Mouse (Mus musculus) left cerebral cortex, postnatal 14 days (tissue): ENCODE results near the gene Man2a1. TPM values are rescaled to one million over a fixed set of nuclear protein-coding genes. Genes with fewer than 3 reads are reported as not detected.
A peak's percentile ranks its signal among the peaks of the same experiment; 100 is the strongest.

Source experiments
- DNase-seq, 2 experiments: peaks; one replicate each; pipeline ENCODE4 v3.0.0; 2021 to 2022; ENCODE audit warnings: low spot score in 2 of 2, mixed read lengths in 1 of 2
- intact Hi-C: fragments of 180-260 bp; cut with DNase I; formaldehyde crosslinking; loops from one replicate; pipeline ENCODE4 v1.15.1; 2025
- total RNA-seq, 2 experiments: library from RNA; stranded (reverse); gene quantifications; 2 replicates each; pipeline ENCODE4 v1.2.3; 2021

The Man2a1 gene
- total RNA-seq, 2 experiments from 2014 or later = 20.0 to 24.4 TPM

DNA sequence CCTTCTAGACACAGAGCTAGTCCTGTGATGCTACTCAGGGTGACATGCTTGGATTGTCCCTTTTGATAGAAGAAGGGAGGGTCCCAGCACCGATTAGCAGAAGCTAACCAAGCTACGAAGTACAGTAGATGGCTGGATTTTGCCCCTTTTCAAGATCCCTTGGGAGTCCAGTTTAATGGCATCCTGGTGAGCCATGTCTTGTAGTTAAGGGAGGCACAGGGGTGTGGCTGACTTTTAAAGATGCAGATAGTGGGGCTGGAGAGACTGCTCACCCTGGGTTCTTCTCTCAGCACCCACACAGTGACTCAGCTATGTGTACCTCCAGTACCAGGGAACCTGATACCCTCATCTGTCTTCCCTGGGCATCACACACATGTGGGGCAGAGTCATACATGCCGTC lies 20.1 kb downstream of the Man2a1 start:
- DNase-seq = no peak
- intact Hi-C loops = no loop called here

DNA sequence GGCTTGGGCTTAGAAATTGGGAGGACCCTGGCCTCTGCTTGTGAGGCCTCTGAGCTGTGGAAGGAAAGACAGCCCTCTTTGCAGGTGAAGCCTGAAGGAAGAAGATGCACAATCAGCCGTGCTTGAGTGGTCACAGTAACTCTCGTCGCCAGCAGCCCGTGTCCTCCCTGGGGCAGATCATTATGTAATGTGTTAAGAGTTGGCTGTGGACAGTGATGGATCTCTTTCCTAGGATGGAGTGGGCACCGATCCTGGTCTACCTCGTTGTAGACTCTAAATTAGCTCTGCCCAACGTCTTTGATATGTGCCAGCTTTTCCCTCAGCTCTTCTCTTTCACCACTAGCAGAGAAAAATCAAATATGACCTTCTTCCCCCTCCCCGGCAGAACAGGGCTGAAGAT lies 20.7 kb downstream of the Man2a1 start:
- no peak for DNase-seq
- intact Hi-C loops = no loop called here

DNA sequence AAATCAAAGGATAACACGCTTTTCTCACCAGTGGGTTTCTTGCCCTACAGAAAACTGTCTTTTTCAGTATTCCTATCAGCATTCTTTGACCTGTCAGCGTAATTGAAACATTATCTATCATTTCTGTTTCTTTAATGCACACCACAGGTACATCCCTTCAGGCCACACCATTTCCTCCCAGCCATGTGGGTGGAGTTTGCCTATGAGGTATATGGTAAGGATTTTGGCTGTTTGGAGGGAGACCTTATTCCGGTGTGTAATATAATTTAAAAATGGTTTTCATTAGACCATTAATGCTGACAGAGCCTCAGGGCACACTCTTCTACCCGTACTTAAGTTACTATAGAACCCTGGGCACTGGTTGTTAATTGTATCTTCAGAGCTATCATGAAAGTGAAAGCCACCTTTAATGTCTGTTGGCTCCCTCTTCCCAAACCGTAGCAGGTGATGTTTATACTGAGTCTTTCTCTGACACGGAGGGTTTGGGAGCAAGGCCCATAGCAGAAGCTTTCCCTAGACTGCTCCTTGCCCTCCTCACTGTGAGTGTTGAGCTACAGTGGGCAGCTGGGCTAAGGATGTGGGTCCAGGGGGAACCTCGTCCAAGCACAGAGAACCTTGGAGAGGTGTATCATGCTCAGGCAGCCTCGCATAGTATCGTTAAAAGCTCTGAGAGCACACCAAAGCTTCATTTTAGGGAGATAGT lies 21.3 kb downstream of the Man2a1 start:
- intact Hi-C loops = no loop called here
- DNase-seq = no peak

DNA sequence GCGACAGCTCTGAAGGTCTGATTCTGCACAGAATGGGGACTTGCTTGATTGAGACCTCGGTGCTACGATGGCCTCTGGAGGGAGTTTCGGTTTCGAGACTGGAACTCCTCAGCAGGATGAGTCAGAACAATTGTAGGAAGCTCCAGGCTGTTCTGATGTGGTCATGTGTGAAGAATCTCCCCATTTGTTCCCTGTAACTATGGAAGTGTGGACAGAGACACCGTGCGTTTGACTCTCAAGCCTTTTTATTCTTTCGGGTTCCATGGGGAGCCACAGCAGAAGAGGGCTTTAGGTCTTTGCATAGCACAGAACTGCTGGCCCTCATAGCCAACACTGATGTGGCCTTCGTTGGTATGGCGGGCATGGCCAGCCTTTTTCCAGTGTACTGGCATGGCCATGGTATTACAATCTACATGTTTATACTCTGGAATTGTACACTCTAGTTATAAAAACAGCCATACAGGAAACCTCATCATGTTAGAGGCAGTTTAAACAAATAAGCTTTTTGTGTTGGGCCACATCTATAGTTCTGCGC lies 21.9 kb downstream of the Man2a1 start:
- intact Hi-C loops = no loop called here
- no peak for DNase-seq

DNA sequence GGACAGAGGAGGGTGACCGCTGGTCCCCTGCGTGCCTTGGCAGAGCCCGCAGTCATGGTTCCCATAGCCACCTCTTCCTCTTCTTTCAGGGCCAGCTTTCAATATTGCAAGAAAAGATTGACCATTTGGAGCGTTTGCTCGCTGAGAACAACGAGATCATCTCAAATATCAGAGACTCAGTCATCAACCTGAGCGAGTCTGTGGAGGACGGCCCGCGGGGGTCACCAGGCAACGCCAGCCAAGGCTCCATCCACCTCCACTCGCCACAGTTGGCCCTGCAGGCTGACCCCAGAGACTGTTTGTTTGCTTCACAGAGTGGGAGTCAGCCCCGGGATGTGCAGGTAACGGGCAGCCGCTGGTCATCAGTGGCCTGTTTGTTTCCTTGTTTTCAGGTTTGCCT lies 23.9 kb downstream of the Man2a1 start:
- intact Hi-C loops = no loop called here
- no peak for DNase-seq

DNA sequence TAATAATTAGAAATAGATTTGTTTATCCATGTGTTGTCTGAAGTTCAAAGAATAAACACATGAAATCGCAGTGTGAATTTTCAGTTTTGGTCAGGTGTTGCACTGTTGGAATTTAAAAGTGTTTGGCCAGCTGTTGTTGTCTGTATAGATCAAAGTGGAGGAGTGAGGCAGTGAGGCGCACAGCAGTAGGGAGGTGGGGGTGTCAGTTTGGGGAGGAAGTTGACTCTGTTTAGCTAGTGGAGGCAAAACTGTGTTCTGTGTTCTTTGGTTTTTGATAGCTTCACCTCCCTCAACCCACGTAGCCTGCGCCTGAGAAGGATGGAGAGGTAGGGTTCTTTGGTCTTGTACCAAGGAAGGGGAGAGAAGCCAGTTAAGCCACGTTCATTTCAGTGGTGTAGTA lies 28.3 kb downstream of the Man2a1 start:
- no peak for DNase-seq
- intact Hi-C loops = no loop called here

DNA sequence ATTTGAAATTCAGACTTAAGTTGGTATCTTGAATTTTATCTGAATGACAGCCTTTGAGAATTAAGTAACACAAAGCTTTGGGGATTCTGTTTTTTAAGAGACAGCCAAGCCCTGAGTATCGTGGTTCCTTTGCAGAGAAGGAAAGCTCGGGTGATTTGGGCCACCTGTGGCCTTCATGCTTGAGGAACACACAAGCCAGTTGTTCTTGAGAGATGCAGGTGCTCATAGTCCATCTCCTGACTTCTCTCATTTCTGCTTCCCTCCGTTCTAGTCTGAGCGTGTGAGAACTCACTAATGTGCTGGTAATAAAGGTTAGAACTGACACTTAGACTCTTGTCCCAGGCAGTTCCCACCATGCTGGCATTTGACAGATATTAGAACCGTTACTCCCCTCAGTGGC lies 28.9 kb downstream of the Man2a1 start:
- DNase-seq = no peak
- intact Hi-C loops = no loop called here

DNA sequence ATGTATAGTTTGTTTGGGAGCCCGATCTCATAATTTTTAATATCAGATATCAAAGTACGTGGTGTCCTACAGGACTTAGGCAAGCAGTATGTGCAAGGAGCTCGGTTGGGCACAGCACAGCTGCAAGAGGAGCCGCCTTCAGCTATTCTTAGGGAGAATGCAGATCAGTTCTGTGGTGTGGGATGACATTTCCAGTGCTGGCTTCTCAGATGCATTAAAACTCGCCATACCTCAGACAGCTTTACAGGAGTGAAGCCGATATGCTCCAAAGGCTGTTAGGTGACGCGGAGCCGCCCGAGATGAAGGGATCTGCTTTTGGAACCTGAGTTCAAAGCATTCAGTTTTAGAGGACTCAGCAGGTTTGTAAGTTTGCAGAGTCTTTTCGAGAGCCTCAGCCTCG lies 30.0 kb downstream of the Man2a1 start:
- intact Hi-C loops = no loop called here
- no peak for DNase-seq

DNA sequence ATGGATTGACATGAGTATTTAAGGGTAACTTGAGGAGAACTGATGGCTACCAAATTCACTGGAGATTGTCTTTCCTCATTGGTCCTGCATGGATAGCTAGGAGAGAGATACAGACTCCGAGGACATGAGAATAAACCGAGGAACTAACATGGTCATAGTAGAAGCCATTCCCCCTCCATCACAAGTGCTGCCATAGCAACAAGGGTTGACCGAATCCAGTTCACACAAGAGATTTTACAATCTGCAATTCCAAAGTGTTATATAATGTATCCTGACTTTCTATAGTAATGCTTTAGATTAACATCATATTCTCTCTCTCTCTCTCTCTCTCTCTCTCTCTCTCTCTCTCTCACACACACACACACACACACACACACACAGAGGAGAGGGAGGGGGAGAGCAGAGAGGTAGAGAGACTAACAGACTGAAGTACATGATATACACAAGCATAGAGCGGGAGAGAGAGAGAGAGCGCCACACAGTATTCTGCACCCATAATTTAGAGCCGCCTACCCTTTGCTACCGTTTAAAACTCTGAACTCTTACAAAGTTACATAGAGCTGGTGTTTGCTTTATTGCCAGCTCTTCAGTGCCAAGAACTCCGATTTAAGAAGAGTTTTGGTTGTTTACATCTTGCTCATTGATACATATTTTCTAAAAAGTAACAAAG lies 37.5 kb downstream of the Man2a1 start:
- intact Hi-C loops = no loop called here
- no peak for DNase-seq

DNA sequence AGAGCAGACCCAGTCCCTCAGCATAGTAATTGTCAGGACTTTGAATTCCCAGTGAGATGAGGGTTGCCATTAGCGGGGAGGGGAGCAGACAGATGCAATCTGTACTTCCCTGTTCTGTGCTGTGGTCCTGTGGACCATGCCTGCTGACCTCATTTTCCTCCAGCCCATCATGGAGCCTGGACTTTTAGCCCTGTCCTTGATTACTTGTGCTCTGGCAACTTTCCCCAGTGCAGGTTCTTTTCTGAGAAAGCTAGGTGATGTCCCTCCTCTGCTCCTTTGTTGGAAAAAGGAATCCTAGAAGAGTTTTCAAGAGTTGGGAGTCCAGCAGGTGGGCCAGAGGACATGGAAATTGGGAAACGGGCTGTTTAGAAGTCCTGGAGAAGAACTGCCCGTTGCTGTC lies 40.8 kb downstream of the Man2a1 start:
- DNase-seq = no peak
- intact Hi-C loops = no loop called here

DNA sequence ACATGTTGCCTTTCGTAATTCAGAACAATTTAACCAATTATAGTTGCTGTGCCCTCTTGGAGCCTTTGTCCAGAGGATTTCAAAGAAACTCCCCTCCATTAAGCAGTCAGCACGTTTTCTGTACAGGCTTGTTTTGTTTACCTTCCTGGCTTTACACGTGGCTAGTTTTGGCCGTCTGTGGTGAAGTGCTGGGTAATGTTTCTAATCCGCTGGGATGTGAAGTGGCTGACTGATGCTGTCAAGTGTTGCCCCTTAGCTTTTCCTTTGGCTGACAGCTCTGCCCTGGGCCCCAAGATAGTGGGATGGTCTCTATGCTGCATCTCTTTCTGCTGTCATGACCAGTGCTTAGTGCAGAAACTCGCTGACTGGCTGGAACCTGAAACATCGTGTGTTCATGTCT lies 43.1 kb downstream of the Man2a1 start:
- DNase-seq = no peak
- intact Hi-C loops = no loop called here

DNA sequence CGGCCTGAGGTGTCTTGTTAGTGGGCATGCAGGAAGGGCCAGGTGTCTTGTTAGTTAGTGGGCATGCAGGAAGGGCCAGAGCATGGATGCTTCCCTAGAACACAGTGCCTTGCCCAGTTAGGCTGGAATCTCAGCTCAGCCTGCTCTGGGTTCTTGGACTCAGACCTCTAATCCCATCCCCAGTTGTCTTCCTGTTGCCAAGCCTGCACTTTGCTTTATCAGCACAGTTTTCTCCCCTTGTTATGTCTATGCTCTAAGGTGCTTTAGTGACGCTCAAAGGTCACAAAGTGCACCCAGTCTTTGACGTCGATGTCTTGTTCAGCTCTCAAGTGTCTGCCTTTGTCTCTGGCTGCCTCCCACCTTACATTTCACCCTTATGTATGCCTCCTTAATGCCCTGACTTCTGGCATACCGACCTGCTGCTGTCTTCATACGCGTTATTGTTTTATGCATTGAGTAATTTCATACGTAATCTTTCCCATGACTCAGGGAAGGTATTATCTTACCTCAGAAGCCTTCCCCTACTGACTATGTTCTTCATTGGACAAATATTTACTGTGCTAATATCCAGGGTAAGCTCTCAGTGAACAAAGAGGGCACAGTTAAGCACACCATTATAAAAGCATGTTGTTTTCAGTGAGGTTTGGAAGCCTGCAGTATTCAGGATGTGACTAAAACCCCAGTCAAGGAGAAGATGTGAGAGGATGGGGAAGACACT lies 44.5 kb downstream of the Man2a1 start:
- DNase-seq = no peak
- intact Hi-C loops = no loop called here

DNA sequence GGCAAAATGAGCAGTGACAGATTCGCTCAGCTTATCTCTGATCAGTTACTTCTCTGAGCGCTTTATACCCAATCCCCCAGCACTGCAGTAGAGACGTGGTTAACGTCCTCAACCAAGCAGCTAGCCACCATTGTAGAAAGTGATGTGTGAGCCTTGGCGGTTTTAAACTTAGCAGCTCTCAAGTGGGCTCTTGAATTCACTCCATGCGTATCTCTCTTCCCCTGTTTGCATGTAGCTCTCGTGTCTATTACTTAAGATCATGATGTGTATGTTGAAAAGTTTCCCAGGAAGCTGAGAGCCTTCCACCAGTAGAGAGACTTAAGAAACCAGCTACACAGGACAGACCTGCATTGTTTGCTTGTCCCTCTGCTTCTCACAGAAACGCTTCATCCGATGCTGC lies 46.9 kb downstream of the Man2a1 start:
- intact Hi-C loops = no loop called here

DNA sequence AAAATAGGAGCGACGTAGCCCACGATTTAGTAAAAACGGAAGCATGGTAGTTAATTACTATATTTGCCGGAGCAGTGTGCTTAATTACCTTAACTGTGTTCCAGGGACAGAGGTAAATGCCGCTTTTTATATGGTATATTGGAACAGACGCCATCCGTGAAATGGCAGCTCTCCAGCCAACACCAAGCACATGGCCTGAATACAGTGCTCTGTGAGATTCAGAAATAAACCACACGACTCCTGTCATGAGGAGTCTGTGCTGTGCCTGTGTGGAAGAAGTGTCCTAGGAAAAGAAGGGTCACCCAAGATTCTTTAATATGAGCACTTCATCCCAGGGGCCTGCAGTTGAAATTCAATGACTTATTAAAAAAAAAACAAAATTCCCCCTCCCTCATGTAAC lies 50.2 kb downstream of the Man2a1 start:
- DNase-seq = no peak
- intact Hi-C loops = no loop called here

More for the DNA sequence above, 46.9 kb downstream of the Man2a1 start:
- no peak for DNase-seq

DNA sequence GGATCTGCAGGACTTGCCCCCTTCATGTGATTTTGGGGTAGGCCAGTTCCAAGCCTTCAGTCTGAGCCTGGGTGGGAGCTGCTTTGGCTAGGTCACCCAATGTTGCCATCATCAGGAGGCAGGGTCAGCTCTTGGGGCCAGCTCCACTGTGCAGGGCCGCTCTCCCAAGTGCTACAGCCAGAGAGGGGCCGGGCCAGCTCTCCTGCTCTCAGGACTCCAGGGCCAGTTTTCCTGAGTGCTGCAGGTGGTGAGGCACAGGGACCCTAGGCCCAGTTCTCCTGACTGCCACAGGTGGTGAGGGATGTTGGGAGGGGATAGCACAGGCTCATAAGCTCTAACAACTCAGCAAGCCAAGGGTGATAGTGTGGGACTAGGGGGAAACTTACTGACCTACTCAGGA lies 53.1 kb downstream of the Man2a1 start:
- intact Hi-C loops = no loop called here
- no peak for DNase-seq

DNA sequence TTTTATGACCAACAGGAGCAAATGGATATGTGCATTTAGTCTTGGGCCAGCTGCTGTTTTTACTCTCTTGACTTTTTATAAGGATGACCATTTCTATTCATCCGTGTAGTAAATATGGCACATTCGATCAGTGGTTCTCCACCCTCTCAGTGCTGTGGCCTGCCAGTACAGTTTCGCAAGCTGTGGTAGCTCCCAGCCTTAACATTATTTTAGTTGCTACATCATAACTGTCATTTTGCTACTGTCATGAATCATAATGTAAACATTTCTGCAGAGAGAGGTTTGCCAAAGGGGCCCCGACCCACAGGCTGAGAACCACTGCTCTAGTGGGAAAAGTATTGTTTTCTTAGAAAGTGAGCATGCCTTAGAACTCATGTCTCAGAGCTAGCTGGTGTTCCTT lies 59.1 kb downstream of the Man2a1 start:
- no peak for DNase-seq
- intact Hi-C loops = no loop called here

DNA sequence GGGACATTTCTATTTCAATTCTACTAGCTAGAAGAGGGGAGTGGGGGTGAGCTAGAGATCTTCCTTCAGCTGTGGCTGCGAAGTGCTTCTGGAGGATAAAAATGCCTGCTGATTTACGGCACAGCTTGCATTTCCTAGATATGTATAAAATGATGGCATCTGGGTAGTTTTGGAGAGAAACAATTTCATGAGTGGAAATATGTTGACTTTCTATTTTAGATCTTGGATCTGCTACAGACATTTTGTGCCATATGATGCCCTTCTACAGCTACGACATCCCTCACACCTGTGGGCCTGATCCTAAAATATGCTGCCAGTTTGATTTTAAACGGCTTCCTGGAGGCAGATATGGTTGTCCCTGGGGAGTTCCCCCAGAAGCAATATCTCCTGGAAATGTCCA lies 66.0 kb downstream of the Man2a1 start:
- peak; percentile 19 to 57 for DNase-seq
- intact Hi-C loops = no loop called here

DNA sequence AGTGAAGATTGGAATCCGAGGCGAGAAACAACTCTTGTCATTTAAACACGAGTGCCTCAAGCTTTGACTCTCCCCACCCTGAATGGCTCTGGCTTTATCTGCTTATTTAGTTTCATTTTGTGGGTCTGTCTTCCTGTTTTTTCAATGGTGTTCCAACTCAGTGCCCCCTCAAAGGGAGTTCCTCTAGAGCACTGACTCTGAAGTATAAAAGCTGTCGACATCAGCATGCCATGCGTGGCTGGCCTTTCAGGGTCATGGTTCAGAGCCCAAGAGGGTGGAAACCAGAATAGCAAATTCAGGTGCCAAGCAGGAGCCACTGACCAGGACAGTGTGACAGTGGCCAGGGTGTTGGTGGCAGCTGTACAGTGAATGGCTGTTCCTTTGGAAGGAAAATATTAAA lies 68.0 kb downstream of the Man2a1 start:
- intact Hi-C loops = no loop called here
- no peak for DNase-seq

DNA sequence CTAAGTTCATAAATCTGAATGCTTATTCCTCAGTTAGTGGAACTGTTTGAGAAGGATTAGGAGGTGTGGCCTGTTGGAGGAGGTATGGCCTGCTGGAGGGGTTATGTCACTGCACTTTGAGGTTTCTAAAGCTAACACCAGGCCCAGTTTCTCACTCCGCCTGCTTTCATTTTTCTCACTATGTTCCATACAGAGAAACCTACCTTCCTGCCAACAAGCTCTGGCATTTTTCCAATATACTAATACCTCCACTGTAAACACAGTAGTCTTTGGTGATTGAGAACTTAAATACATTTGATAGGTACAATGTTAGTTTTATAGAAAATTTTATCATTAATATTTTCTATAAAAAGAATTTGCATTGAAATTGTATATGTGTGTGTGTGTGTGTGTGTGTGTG lies 73.9 kb downstream of the Man2a1 start:
- no peak for DNase-seq
- intact Hi-C loops = no loop called here

DNA sequence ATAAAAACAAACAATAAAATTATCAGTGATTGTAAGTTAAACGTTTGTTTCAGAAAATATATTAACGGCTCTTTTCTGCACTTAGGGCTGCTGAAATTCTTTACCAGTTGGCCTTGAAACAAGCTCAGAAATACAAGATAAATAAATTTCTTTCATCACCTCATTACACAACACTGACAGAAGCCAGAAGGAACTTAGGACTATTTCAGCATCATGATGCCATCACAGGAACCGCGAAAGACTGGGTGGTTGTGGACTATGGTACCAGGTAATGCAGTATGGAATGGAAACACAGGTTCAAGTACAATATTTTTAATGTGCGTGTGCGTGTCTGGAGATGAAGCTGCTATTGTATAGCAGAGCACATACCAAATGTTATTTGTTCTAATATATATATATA lies 74.4 kb downstream of the Man2a1 start:
- no peak for DNase-seq
- intact Hi-C loops = no loop called here
